Mouse (Mus musculus) E14TG2a.4 (cell line): ENCODE measurements around the gene Shld1.

Experiments
- H3K27me3 ChIP-seq: 2 replicates; pipeline ENCODE4 v1.6.1; 2014; ENCODE audit warnings: low read length, control low read depth; ENCODE audit not compliant: insufficient read depth
- H3K36me3 ChIP-seq: 2 replicates; pipeline ENCODE4 v1.6.1; 2014; ENCODE audit warnings: low read length, control low read depth; ENCODE audit not compliant: insufficient read depth
- H3K4me1 ChIP-seq: replicated peaks from 2 replicates; pipeline ENCODE4 v1.6.1; 2014; ENCODE audit warnings: low read depth, low read length, control low read depth
- H3K4me3 ChIP-seq: replicated peaks from 2 replicates; pipeline ENCODE4 v1.5.1; 2014; ENCODE audit warnings: mild to moderate bottlenecking, low read length
- H3K9me3 ChIP-seq: 2 replicates; pipeline ENCODE4 v1.6.1; 2014; ENCODE audit warnings: low read length, control low read depth
- CTCF ChIP-seq: conservative IDR thresholded peaks from 2 replicates; pipeline ENCODE4 v1.5.1; 2014; ENCODE audit warnings: low read length
- NANOG ChIP-seq: IDR thresholded peaks from 2 replicates; pipeline ENCODE4 v1.6.1; 2014; ENCODE audit warnings: borderline replicate concordance, low read length, mixed read lengths
- POU5F1 ChIP-seq: IDR thresholded peaks from 2 replicates; pipeline ENCODE4 v1.6.1; 2014; ENCODE audit warnings: low read length, borderline replicate concordance

The Shld1 gene

DNA sequence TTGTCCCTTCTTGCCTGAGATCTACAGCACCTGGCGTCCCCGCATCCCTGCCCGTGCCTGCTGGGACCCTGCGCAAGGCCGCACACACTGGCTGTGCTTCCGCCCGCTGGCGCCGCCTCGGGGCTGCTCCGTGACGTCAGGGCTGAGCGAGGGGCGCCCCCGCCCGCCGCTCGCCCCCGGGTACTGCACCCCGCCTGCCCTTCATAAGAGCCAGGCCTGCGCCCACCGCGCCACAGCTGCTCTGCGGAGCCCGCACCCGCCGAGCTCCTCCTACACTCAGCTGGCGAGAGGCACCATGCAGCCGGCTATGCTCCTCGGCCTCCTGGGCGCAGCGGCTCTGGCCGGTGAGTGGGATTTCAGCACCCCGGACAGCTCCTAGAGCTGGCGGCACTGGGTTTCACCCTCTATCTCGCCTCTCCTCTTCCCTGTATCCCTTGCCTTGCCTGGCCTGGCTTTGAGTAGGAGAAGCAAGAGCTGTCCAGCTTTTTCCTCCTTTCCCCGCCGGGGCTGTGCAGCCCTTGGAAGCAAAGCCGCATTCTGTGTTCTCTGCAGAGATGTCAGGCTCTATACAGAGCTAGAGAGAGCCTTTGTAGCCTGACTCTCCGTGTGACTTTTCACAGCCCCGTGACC lies 94.8 kb downstream of the Shld1 start:
- H3K4me1 ChIP-seq = peaks cover 7% of the 10 kb centered on the region
- H3K9me3 ChIP-seq = no peaks in the 10 kb centered on the region
- H3K36me3 ChIP-seq = no peaks in the 10 kb centered on the region
- TF ChIP-seq NANOG (no peak), CTCF (no peak), POU5F1 (no peak)
- peaks cover 15% of the 10 kb centered on the region for H3K27me3 ChIP-seq
- peak overlapping the region; percentile 88 for H3K4me3 ChIP-seq

GRCm38 (mm10) chr2:132784039-132784438 lies 97.3 kb downstream of the Shld1 start:
- H3K27me3 ChIP-seq = peaks cover 17% of the 10 kb centered on the region
- H3K36me3 ChIP-seq = no peaks in the 10 kb centered on the region
- no peak for TF ChIP-seq POU5F1
- H3K9me3 ChIP-seq = no peaks in the 10 kb centered on the region
- H3K4me3 ChIP-seq = no peak overlapping the region
- peaks cover 7% of the 10 kb centered on the region for H3K4me1 ChIP-seq

GRCm38 (mm10) chr2:132793441-132794203 lies 106.9 kb downstream of the Shld1 start:
- Histone ChIP-seq H3K27me3 (peaks cover 25% of the 10 kb centered on the region), H3K4me1 (peaks cover 7% of the 10 kb centered on the region), H3K36me3 (no peaks in the 10 kb centered on the region), H3K9me3 (no peaks in the 10 kb centered on the region), H3K4me3 (no peak overlapping the region)
- TF ChIP-seq NANOG (no peak), CTCF (no peak), POU5F1 (no peak)

DNA sequence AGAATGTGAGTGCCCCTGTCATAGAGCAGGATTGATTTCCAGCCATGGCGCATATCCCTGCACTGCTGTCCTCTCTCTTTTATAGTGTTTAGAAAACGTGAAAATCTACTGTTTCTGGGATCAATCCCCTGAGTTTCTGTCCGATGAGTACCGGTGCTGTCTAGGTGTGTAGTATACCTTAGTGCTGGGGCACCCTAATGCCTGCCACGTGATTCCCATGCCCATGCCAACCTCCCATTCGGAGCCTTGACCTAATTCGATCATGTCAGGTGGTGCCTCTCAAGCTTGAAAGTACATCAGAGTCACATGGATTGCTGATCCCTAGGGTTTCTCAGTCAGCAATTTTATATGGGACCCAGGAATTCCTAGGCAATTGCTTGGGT lies 107.5 kb downstream of the Shld1 start:
- TF ChIP-seq CTCF (no peak), POU5F1 (no peak), NANOG (no peak)
- no peak overlapping the region for H3K4me3 ChIP-seq
- peaks cover 25% of the 10 kb centered on the region for H3K27me3 ChIP-seq

More for the DNA sequence above, 107.5 kb downstream of the Shld1 start:
- H3K4me1 ChIP-seq = peaks cover 7% of the 10 kb centered on the region
- H3K9me3 ChIP-seq = no peaks in the 10 kb centered on the region
- no peaks in the 10 kb centered on the region for H3K36me3 ChIP-seq
